Mouse (Mus musculus): ENCODE results near the gene Rel. TPM values are rescaled to one million over a fixed set of nuclear protein-coding genes. Genes with fewer than 3 reads are reported as not detected.

The Rel gene
- polyA plus RNA-seq, 1 experiment from 2014 or later, result 0.55 TPM

GRCm38 (mm10) chr11:23712299-23712698 is 58.5 kb downstream of the Rel start:
- H3K4me2 ChIP-seq, result no peak overlapping the region
- H3K4me3 ChIP-seq (replicated peaks), result no peak overlapping the region
- WGBS, result 89% methylated on average over 3 of the region's 3 CpGs

DNA sequence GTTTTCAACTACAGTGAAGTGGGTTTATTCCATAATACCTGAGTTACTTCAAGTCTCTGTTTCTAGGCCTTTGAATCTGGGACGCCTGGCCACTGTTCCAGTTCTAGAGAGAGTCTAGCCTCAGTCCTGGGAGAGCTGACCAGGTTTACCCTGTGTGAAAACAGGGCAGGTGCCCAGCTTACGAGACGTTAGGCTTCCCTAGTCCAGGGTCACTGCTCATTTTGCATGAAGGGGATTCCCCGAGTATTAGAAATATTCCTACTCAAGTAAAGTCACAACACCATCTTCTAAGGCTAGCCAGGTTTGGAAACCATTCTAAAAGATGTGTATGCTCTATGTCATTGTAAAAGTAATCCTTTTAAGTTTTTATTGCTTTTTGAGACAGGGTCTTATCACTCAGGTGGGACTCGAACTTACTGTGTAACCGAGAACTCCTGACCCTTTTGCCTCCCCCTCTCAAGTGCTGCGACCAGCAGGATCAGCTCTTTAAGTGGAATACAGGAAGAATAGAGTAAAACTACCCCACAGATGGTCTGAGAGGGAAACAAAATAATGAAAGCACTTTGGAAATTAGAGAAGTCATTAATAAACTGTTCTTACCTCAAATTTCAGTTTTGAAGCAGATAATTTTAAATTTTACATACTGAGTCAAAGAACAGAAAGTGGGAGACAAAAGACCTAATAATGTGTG is 66.0 kb downstream of the Rel start:
- no peaks in the 10 kb centered on the region for H3K4me1 ChIP-seq
- H3K4me2 ChIP-seq, result no peak overlapping the region
- H3K27me3 ChIP-seq (replicated peaks), result no peaks in the 10 kb centered on the region
- H3K27ac ChIP-seq (replicated peaks), result no peak overlapping the region
- H3K9ac ChIP-seq (replicated peaks), result no peak overlapping the region
- no peak for ATAC-seq (ENCODE audit: low FRiP score)
- H3K4me3 ChIP-seq (replicated peaks), result no peak overlapping the region
- H3K36me3 ChIP-seq, result peaks cover 13% of the 10 kb centered on the region
- no peaks in the 10 kb centered on the region for H3K9me3 ChIP-seq (replicated peaks)
- 83% methylated on average over 7 of the region's 7 CpGs for WGBS

More at GRCm38 (mm10) chr11:23712299-23712698, 58.5 kb downstream of the Rel start:
- Histone ChIP-seq H3K27me3 (replicated peaks) (no peaks in the 10 kb centered on the region), H3K27ac (replicated peaks) (no peak overlapping the region), H3K4me1 (no peaks in the 10 kb centered on the region), H3K9ac (replicated peaks) (no peak overlapping the region), H3K36me3 (peaks cover 73% of the 10 kb centered on the region), H3K9me3 (replicated peaks) (no peaks in the 10 kb centered on the region)
- peak; percentile 59; the same call in 1 of the 2 replicates for ATAC-seq (ENCODE audit: low FRiP score)

DNA sequence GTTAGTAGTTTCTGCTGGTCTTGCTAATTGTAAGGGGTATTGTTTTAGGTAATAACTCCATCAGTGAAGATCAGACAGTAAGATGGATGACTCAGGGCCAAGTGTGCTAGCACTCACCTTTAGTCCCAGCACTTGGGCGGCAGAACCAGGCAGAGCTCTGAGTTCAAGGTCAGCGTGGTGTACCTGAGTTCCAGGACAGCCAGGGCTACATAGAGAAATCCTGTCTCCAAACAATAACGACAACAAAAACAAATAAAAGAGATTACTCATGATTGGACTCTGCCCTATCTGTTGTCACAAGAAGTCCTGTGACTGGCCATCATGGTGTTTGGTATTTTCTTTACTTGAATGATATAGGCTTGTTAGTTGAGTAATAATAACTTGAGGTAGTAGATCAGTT is 68.9 kb downstream of the Rel start:
- no peak overlapping the region for H3K4me2 ChIP-seq
- H3K36me3 ChIP-seq, result no peaks in the 10 kb centered on the region
- no peaks in the 10 kb centered on the region for H3K27me3 ChIP-seq (replicated peaks)
- no peak overlapping the region for H3K9ac ChIP-seq (replicated peaks)
- H3K4me1 ChIP-seq, result no peaks in the 10 kb centered on the region
- no peak overlapping the region for H3K27ac ChIP-seq (replicated peaks)
- H3K4me3 ChIP-seq (replicated peaks), result no peak overlapping the region
- H3K9me3 ChIP-seq (replicated peaks), result no peaks in the 10 kb centered on the region
- no peak for ATAC-seq (ENCODE audit: low FRiP score)
- WGBS, result 95% methylated on average over 3 of the region's 3 CpGs

DNA sequence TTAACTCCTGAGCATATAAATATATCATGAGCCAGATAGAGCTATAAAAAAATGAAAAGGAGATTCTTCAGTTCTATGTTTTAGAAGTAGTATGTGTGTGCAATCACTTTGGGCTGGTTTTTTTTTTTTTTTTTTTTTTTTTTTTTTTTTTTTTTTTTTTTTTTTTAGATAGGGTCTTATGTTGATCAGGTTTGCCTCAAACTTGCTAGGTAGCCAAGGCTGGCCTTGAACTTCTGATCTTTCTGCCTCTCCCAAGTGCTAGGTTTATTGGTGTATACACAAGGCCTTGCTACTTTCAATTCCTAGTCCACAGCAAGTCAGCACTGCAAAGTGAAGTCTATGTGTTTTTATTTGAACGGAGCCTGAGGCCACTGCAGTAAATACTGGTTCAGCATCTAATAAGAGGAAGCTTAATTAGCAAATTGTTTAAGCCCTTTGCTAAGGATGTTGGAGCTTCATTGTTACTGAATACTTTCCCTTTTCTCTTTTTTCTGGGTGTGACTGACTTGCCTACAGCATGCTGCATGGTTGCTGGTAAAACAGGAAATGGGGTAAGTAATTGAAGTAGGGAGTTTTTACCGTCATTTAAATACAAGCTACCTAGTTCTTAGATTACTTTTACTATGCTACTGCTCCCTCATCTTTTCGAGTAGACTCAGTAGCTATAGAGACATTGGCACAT is 71.2 kb downstream of the Rel start:
- no peak overlapping the region for H3K4me2 ChIP-seq
- H3K9me3 ChIP-seq (replicated peaks), result no peaks in the 10 kb centered on the region
- no peaks in the 10 kb centered on the region for H3K4me1 ChIP-seq
- no peak overlapping the region for H3K27ac ChIP-seq (replicated peaks)
- H3K9ac ChIP-seq (replicated peaks), result no peak overlapping the region
- no peak for ATAC-seq (ENCODE audit: low FRiP score)
- H3K27me3 ChIP-seq (replicated peaks), result no peaks in the 10 kb centered on the region
- no peaks in the 10 kb centered on the region for H3K36me3 ChIP-seq
- no peak overlapping the region for H3K4me3 ChIP-seq (replicated peaks)
- WGBS, result 77% methylated on average over 3 of the region's 3 CpGs

GRCm38 (mm10) chr11:23698526-23698925 is 72.2 kb downstream of the Rel start:
- Histone ChIP-seq H3K4me2 (no peak overlapping the region), H3K27ac (replicated peaks) (no peak overlapping the region), H3K36me3 (no peaks in the 10 kb centered on the region), H3K4me1 (no peaks in the 10 kb centered on the region), H3K27me3 (replicated peaks) (no peaks in the 10 kb centered on the region), H3K4me3 (replicated peaks) (no peak overlapping the region), H3K9ac (replicated peaks) (no peak overlapping the region), H3K9me3 (replicated peaks) (no peaks in the 10 kb centered on the region)
- no peak for ATAC-seq (ENCODE audit: low FRiP score)
- 78% methylated on average over 2 of the region's 2 CpGs for WGBS

DNA sequence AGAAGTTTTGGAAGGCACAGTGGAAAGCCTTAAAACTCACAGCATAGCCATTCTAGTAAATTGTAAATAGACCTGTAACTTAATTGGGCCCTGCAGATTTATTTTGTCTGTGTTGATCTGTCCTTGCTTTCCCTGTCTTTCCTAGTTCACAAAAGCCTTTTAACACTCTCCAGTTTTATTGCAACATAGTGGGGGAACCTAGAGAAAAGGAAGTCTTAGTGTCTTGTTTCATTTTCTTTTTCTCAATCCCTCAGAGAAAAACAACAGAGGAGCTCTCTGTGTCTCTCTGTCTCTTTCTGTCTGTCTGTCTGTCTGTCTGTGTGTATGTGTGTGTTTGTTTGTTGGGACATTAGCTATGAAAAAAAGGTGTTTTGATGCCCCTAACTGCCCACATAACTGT is 74.9 kb downstream of the Rel start:
- Histone ChIP-seq H3K9ac (replicated peaks) (no peak overlapping the region), H3K27me3 (replicated peaks) (no peaks in the 10 kb centered on the region), H3K4me3 (replicated peaks) (no peak overlapping the region), H3K36me3 (no peaks in the 10 kb centered on the region), H3K4me1 (no peaks in the 10 kb centered on the region), H3K9me3 (replicated peaks) (no peaks in the 10 kb centered on the region), H3K4me2 (no peak overlapping the region), H3K27ac (replicated peaks) (no peak overlapping the region)
- ATAC-seq (ENCODE audit: low FRiP score), result no peak

DNA sequence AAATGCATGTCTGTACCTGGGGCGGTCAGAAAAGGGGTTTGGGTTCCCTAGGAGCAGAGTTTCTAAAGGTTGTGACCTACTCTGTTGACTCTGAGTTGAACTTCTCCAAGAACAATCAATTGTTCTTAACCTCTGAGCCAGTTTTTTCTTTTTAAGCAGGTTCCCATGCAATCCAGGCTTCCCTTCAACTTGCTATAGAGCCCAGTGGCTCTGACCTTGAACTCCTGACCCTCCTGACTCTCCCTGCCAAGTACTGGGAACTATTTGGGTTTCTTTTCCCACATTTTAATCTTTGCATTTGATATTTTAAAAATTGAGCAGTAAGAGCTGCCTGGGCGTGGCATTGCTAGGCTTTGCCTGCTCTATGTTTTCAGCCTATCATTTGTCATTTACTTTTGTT is 77.5 kb downstream of the Rel start:
- no peak overlapping the region for H3K27ac ChIP-seq (replicated peaks)
- H3K4me3 ChIP-seq (replicated peaks), result no peak overlapping the region
- H3K4me2 ChIP-seq, result no peak overlapping the region
- H3K27me3 ChIP-seq (replicated peaks), result no peaks in the 10 kb centered on the region
- H3K36me3 ChIP-seq, result 0 out of 2 replicates have a peak, but pooled peaks cover 4% of the 10 kb centered on the region
- H3K4me1 ChIP-seq, result no peaks in the 10 kb centered on the region
- WGBS, result 97% methylated on average over 2 of the region's 2 CpGs
- no peak for ATAC-seq (ENCODE audit: low FRiP score)
- no peak overlapping the region for H3K9ac ChIP-seq (replicated peaks)
- H3K9me3 ChIP-seq (replicated peaks), result no peaks in the 10 kb centered on the region

DNA sequence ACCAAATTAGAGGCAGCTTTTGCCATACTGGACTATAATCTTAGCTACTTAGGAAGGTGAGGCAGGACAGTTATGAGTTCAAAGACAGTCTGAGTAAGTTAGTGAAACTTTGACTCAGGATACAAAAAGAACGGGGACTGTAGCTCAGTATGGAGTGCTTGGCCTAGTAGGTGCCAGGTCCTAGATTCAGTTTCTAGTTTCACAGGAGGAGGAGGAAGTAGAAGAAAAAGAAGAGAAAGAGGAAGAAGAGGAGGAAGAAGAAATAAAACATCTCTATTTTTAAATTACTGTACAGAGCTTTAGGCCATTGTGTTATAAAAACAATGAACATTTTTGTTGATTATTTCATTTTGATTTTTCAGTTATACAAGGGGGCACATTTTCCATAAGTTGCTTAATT is 82.7 kb downstream of the Rel start:
- Histone ChIP-seq H3K4me1 (no peaks in the 10 kb centered on the region), H3K9me3 (replicated peaks) (no peaks in the 10 kb centered on the region), H3K27me3 (replicated peaks) (no peaks in the 10 kb centered on the region), H3K27ac (replicated peaks) (no peak overlapping the region), H3K4me3 (replicated peaks) (no peak overlapping the region), H3K4me2 (no peak overlapping the region), H3K36me3 (0 out of 2 replicates have a peak, but pooled peaks cover 19% of the 10 kb centered on the region), H3K9ac (replicated peaks) (no peak overlapping the region)
- 97% methylated on average over 1 of the region's 1 CpGs for WGBS
- ATAC-seq (ENCODE audit: low FRiP score), result no peak

Other genes with a start within 250 kb of the Rel start
- gene 1700093K21Rik, start 249.8 kb downstream of the Rel start, polyA plus RNA-seq (2015; fragmentation: Nextera tagmentation; extraction: Ambion mirVana), result not detected in 2 replicates
- 102 and 123 TPM in 2 replicates for gene 0610010F05Rik, start 137.3 kb downstream of the Rel start, polyA plus RNA-seq (2015; fragmentation: Nextera tagmentation; extraction: Ambion mirVana)
- 11.3 and 14.9 TPM in 2 replicates for gene Pus10, start 105.3 kb downstream of the Rel start, polyA plus RNA-seq (2015; fragmentation: Nextera tagmentation; extraction: Ambion mirVana)
- gene Pex13, start 105.0 kb downstream of the Rel start, polyA plus RNA-seq (2015; fragmentation: Nextera tagmentation; extraction: Ambion mirVana), result 32.9 and 34.5 TPM in 2 replicates
- 15.9 and 17.3 TPM in 2 replicates for gene Papolg, start 124.3 kb upstream of the Rel start, polyA plus RNA-seq (2015; fragmentation: Nextera tagmentation; extraction: Ambion mirVana)